Mouse (Mus musculus) olfactory bulb, adult 2 months (tissue): ENCODE measurements at regions not wholly inside any gene's neighbourhood (a gene's known extent, or its start where the extent isn't known, plus 50 kb on each side); places are given as distances from the start of the nearest gene placed in this dataset.

Experiments used
- CTCF ChIP-seq: fragments of 200-500 bp; IDR thresholded peaks from 2 replicates; pipeline ENCODE4 v1.5.1; 2012; ENCODE audit warnings: low read depth, mild to moderate bottlenecking, low read length, moderate library complexity; ENCODE audit not compliant: insufficient read depth
- POLR2A ChIP-seq: fragments of 200-500 bp; IDR thresholded peaks from 2 replicates; pipeline ENCODE4 v1.6.1; 2012; ENCODE audit warnings: mild to moderate bottlenecking, low read depth, low read length, moderate library complexity; ENCODE audit not compliant: insufficient read depth

DNA sequence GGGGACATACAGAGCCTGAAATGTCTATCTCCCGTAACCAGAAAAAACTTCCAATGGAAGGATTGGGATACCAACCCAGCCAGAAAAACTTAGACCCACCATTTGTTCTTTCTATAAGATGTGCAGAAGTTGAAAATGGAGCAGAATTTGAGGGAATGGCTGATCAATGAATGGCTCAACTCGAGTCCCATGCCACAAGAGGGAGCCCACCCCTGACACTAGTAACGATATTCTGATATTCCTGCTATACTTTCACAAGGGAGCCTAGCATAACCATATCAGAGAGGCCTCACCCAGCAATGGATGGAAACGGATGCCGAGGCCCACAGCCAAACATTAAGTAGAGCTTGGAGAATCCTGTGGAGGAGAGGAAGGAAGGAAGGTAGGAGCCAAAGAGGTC lies 215.3 kb downstream of the Med10 start:
- TF ChIP-seq CTCF (no peak), POLR2A (no peak)
